Mouse (Mus musculus) heart, adult 2 months (tissue): ENCODE measurements around the gene Bzw2.

Experiments
- CTCF ChIP-seq: fragments of 200-600 bp; IDR thresholded peaks from 2 replicates; pipeline ENCODE4 v1.8.1; 2022; ENCODE audit warnings: antibody characterized with exemption, mild to moderate bottlenecking, moderate library complexity
- EP300 ChIP-seq: fragments of 200-500 bp; IDR thresholded peaks from 2 replicates; pipeline ENCODE4 v1.6.1; 2011; ENCODE audit warnings: low read depth, low read length, control low read depth; ENCODE audit not compliant: insufficient read depth

- TF ChIP-seq EP300 (no peak), CTCF (peak; percentile 51)
Observed at GRCm38 (mm10) chr12:36194976-36195375, 37.1 kb upstream of the Bzw2 start.
